Mouse (Mus musculus) bone marrow macrophage, adult 2 months (primary cell): ENCODE results near the gene Emx1. TPM values are rescaled to one million over a fixed set of nuclear protein-coding genes. Genes with fewer than 3 reads are reported as not detected.
"Not testable (repeated sequence)": the region's sequence is repeated elsewhere in the genome, so short reads cannot be mapped to it uniquely, and the experiment has no call there.

Experiments
- H3K27ac ChIP-seq: 2 replicates; pipeline ENCODE4 v1.5.1; 2012; ENCODE audit warnings: low read depth, low read length; ENCODE audit not compliant: insufficient read depth
- H3K4me1 ChIP-seq: 2 replicates; pipeline ENCODE4 v1.6.1; 2012; ENCODE audit warnings: low read length; ENCODE audit not compliant: control insufficient read depth, insufficient read depth
- H3K4me3 ChIP-seq: 2 replicates; pipeline ENCODE4 v1.5.1; 2012; ENCODE audit warnings: mild to moderate bottlenecking, low read length, moderate library complexity; ENCODE audit not compliant: insufficient read depth
- CTCF ChIP-seq: IDR thresholded peaks from 2 replicates; pipeline ENCODE4 v1.5.1; 2012; ENCODE audit warnings: low read depth, mild to moderate bottlenecking, low read length, moderate library complexity
- POLR2A ChIP-seq: IDR thresholded peaks from 2 replicates; pipeline ENCODE4 v1.6.1; 2012; ENCODE audit warnings: mild to moderate bottlenecking, low read depth, low read length, borderline replicate concordance
- polyA plus RNA-seq: library from polyadenylated mRNA; stranded (reverse); fragments of >200 nt; gene quantifications from 2 replicates; pipeline ENCODE4 v1.2.4, GENCODE M21; 2012; ENCODE audit not compliant: missing spikeins, insufficient read depth, insufficient read length

The Emx1 gene
- polyA plus RNA-seq, 1 experiment, result not detected

GRCm38 (mm10) chr6:85159092-85159760, 28.0 kb upstream of the Emx1 start:
- TF ChIP-seq CTCF, result peak; percentile 23; the same call in 1 of the 2 replicates
- not testable (repeated sequence) for H3K27ac ChIP-seq, H3K4me3 ChIP-seq, H3K4me1 ChIP-seq

- Histone ChIP-seq H3K27ac (no peak overlapping the region), H3K4me1 (peaks cover under 1% of the 10 kb centered on the region; the same call in 1 of the 2 replicates), H3K4me3 (no peak overlapping the region)
- TF ChIP-seq CTCF (0 out of 2 replicates have a peak, but pooled peaks have one; percentile 16), POLR2A (no peak)
Observed at GRCm38 (mm10) chr6:85160201-85160923, 26.9 kb upstream of the Emx1 start.

GRCm38 (mm10) chr6:85165440-85165921, 21.8 kb upstream of the Emx1 start:
- no peaks in the 10 kb centered on the region for H3K4me1 ChIP-seq
- H3K4me3 ChIP-seq, result no peak overlapping the region
- no peak overlapping the region for H3K27ac ChIP-seq
- no peak for TF ChIP-seq POLR2A
- TF ChIP-seq CTCF, result no peak

DNA sequence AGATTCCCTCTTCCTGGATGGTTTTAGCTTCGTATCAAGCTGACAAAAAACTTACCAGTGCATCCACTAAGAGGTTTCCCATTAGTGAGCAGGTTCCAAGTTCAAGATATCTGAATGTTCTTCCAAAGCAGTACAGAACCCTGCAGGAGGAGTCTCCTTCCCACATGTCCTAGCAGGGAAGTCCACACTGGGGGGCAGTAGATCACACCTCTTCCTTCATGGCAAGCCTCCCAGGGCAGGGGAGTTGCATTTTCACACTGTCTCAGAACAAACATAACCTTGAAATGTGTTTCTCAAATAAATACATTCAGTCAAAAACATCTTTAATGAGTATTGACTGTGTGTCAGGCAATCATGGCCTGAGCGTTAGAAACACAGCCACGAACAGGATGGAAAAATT, 7.7 kb upstream of the Emx1 start:
- no peak overlapping the region for H3K27ac ChIP-seq

DNA sequence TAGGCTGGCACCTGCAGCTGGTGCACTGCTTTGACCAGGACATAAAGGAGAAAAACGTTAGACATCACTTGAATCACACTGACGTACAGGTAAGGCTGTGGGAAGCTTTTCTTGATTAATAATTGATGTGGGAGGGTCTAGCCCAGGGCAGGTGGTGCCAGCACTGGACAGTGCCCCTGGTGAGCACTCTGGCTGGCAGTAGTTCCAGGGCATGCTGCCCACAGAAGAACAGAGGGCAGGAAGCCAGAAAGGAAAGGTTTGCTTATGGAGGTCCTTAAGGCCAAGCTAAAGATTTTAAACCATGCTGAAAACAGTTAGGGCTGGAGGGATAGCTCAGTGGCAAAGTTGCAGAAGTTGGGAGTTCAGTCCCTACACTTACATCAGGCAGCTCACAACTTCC, 7.2 kb upstream of the Emx1 start:
- Histone ChIP-seq H3K27ac (no peak overlapping the region), H3K4me3 (no peak overlapping the region), H3K4me1 (no peaks in the 10 kb centered on the region)
- no peak for TF ChIP-seq POLR2A

More for the DNA sequence above, 7.7 kb upstream of the Emx1 start:
- TF ChIP-seq CTCF, result no peak
- TF ChIP-seq POLR2A, result no peak
- no peak overlapping the region for H3K4me3 ChIP-seq
- H3K4me1 ChIP-seq, result no peaks in the 10 kb centered on the region

- Histone ChIP-seq H3K27ac (no peak overlapping the region), H3K4me1 (no peaks in the 10 kb centered on the region), H3K4me3 (no peak overlapping the region)
- TF ChIP-seq CTCF (no peak), POLR2A (no peak)
Observed at GRCm38 (mm10) chr6:85183951-85184350, 3.3 kb upstream of the Emx1 start.

DNA sequence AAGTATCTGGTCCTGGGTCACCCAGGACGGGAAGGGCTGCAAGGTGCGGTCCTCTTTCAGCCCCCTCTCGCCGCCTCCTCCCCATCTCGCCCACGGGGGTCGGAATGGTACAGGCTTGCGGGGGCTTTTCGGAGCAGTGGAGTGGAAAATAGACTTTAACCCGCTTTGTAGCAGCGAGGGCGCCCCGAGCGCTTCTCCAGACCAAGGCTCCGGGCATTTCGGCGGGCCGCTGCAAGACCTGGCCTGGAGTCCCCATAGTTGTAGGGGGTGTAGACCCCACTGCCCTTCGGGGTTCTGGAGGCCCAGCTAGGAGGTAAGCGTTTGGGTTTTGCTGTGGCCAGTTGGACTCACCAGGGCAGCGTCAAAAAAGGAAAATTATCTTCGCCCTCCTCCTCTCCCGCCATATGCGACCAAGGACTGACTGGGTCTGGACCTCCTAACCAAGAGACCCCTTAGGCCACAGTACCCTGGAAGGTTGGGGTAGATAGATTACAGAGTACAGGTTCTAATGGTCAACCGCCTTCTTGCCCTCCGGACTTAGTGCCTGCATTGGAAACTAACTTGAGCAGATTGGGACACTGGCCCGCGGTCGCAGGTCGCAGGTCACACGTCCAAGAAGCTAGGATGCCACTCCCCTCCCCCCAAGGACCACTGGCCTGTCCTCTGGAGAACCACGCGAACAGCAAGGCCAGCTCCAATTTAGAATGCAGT, 1.1 kb upstream of the Emx1 start:
- no peak for TF ChIP-seq POLR2A
- TF ChIP-seq CTCF, result no peak
- H3K4me1 ChIP-seq, result no peaks in the 10 kb centered on the region
- no peak overlapping the region for H3K4me3 ChIP-seq
- no peak overlapping the region for H3K27ac ChIP-seq

DNA sequence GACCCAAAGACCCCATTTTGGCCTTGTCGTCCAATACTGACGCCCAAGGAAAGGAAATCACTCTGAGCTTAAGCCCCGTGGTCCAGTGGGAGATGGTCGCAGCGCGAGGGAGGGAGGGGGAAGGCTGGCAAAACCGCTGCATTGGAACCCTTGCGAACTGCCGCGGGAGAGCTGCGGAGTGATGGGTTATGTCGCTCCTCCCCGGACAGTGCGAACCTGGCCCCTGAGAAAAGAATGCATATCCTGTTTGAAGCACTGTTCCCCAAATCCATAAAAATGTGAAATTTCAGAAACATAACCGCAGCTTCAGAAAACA, 536 bp upstream of the Emx1 start:
- Histone ChIP-seq H3K4me3 (no peak overlapping the region), H3K4me1 (no peaks in the 10 kb centered on the region), H3K27ac (no peak overlapping the region)
- TF ChIP-seq CTCF (no peak), POLR2A (no peak)

DNA sequence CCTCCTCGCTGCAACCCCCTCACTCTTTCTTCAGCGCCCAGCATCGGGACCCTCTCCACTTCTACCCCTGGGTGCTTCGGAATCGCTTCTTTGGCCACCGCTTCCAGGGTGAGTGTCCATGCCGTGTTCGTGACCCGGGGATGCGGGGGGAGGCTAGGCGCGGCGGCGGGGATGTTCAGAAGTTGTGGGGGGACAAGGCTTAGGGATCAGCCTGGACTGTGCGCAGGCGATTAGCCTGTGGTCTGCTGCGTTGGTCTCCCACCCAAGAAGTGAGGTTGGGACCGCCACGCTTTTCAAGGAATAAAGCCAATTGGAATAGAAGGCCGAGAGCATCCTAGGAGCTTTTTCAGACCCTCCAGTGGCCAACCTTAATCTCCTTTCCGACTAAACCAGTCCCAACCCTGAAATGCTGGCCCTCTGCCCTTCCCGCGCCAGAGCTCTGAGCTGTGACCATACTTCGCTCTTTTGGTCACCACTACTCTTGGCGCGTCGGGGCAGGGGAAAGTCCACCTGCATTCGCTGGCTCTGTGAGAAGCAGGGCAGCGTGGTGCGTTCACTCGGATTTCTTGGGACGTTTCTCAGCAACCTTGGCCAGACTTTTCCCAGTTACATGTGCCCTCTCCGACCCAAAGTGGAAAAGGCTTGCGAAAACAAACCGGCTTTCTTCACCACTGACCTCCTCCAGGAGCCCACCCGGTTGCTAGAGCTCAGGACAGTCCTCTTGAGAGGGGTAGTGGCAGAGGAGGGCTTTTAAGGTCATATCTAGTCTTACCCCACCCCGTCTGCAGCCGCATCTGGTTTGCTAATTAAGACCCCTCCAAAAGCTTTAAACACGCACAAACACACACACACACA, 1.2 kb downstream of the Emx1 start:
- Histone ChIP-seq H3K4me3 (no peak overlapping the region), H3K27ac (no peak overlapping the region), H3K4me1 (no peaks in the 10 kb centered on the region)
- TF ChIP-seq CTCF (no peak), POLR2A (no peak)

DNA sequence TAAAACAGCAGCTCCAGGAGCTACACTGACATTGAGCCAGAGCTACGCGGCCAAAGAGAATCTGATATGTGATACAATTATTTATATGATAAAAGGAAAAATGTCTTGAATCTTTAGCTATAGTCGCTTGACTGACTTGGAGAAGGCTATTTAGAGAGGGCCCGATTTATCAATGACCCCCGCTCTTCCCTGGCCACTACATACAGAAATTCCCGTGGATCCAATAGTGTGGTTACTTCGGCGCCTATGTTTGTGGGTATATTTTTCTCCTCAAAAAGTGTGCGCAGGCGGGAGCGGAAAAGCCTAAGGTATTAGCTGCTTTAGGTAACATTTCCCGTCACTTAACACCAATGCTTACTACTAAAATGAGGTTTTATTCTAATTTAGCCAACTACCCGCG, 2.1 kb downstream of the Emx1 start:
- Histone ChIP-seq H3K27ac (no peak overlapping the region), H3K4me1 (no peaks in the 10 kb centered on the region), H3K4me3 (no peak overlapping the region)
- no peak for TF ChIP-seq POLR2A
- TF ChIP-seq CTCF, result no peak
